Mouse (Mus musculus) heart, embryonic 14.5 days (tissue): ENCODE measurements at regions not wholly inside any gene's neighbourhood (a gene's known extent, or its start where the extent isn't known, plus 50 kb on each side); places are given as distances from the start of the nearest gene placed in this dataset.
A peak's percentile ranks its signal among the peaks of the same experiment; 100 is the strongest.

ENCODE experiments used
- ATAC-seq: fragments of 200-750 bp; cut with Nextera tagmentation; 2 replicates; pipeline ENCODE4 v1.8.0; 2017; ENCODE audit warnings: low read depth, moderate TSS enrichment; ENCODE audit not compliant: insufficient number of reproducible peaks, insufficient read depth, low FRiP score
- H3K27ac ChIP-seq, 2 experiments: fragments of 200-500 bp in 1 of 2; fragments of 300-500 bp in 1 of 2; sonication (generic) in 1 of 2; replicated peaks in 1 of 2; 2 replicates each; pipeline ENCODE4 v1.5.1; 2012 to 2014; ENCODE audit warnings: low read depth in 2 of 2, low read length in 2 of 2, control low read depth in 1 of 2, mild to moderate bottlenecking in 1 of 2, mixed read lengths in 1 of 2; ENCODE audit not compliant: control insufficient read depth in 1 of 2, insufficient read depth in 1 of 2
- H3K27me3 ChIP-seq: fragments of 300-500 bp; sonication (generic); 2 replicates; pipeline ENCODE4 v1.6.1; 2014; ENCODE audit warnings: mild to moderate bottlenecking, low read length, control low read depth; ENCODE audit not compliant: control insufficient read depth, insufficient read depth
- H3K36me3 ChIP-seq: fragments of 300-500 bp; sonication (generic); 2 replicates; pipeline ENCODE4 v1.6.1; 2014; ENCODE audit warnings: mild to moderate bottlenecking, control low read depth, low read length, mixed read lengths; ENCODE audit not compliant: control insufficient read depth, insufficient read depth
- H3K4me1 ChIP-seq, 2 experiments: fragments of 200-500 bp in 1 of 2; fragments of 300-500 bp in 1 of 2; sonication (generic) in 1 of 2; 2 replicates each; pipeline ENCODE4 v1.6.1; 2012 to 2014; ENCODE audit warnings: low read length in 2 of 2, control low read depth in 1 of 2, mixed read lengths in 1 of 2; ENCODE audit not compliant: control insufficient read depth in 2 of 2, insufficient read depth in 2 of 2
- H3K4me2 ChIP-seq: fragments of 300-500 bp; sonication (generic); 2 replicates; pipeline ENCODE4 v1.6.1; 2014; ENCODE audit warnings: mild to moderate bottlenecking, low read length
- H3K4me3 ChIP-seq, 2 experiments: fragments of 200-500 bp in 1 of 2; fragments of 300-500 bp in 1 of 2; sonication (generic) in 1 of 2; 2 replicates each; pipeline ENCODE4 v1.5.1; 2012 to 2014; ENCODE audit warnings: low read length in 2 of 2, mild to moderate bottlenecking in 2 of 2, control low read depth in 1 of 2, low read depth in 1 of 2, moderate library complexity in 1 of 2; ENCODE audit not compliant: control insufficient read depth in 1 of 2, insufficient read depth in 1 of 2
- H3K9ac ChIP-seq: fragments of 300-500 bp; sonication (generic); 2 replicates; pipeline ENCODE4 v1.6.1; 2014; ENCODE audit warnings: mild to moderate bottlenecking, low read length
- H3K9me3 ChIP-seq: fragments of 300-500 bp; sonication (generic); 2 replicates; pipeline ENCODE4 v1.6.1; 2016; ENCODE audit warnings: low read length, control low read depth; ENCODE audit not compliant: control insufficient read depth
- WGBS: fragments of 180-500 bp; shearing (Covaris S2); extraction: QIAGEN DNeasy Blood & Tissue Kit; methylation state at CpG from one replicate; pipeline ENCODE4 v1.1.7; 2014; 5-methylcytosine and 5-hydroxymethylcytosine counted together

GRCm38 (mm10) chr13:25848156-25848555 is 577.9 kb upstream of the Nrsn1 start:
- Histone ChIP-seq H3K9me3 (no peaks in the 10 kb centered on the region), H3K9ac (no peak overlapping the region), H3K4me2 (no peak overlapping the region), H3K4me3 (no peak overlapping the region), H3K4me1 (no peaks in the 10 kb centered on the region), H3K27me3 (no peaks in the 10 kb centered on the region), H3K27ac (no peak overlapping the region), H3K36me3 (no peaks in the 10 kb centered on the region)
- no peak for ATAC-seq
- WGBS: 75% methylated on average over 4 of the region's 4 CpGs

- 72% methylated on average over 4 of the region's 4 CpGs for WGBS
Measured at GRCm38 (mm10) chr13:25838237-25838636, 567.9 kb upstream of the Nrsn1 start.

GRCm38 (mm10) chr13:25829146-25829924 is 559.0 kb upstream of the Nrsn1 start:
- Histone ChIP-seq H3K9ac (no peak overlapping the region), H3K4me3 (no peak overlapping the region), H3K4me1 (no peaks in the 10 kb centered on the region), H3K36me3 (no peaks in the 10 kb centered on the region), H3K9me3 (no peaks in the 10 kb centered on the region), H3K27ac (no peak overlapping the region), H3K4me2 (no peak overlapping the region), H3K27me3 (no peaks in the 10 kb centered on the region)
- no peak for ATAC-seq
- WGBS: 60% methylated on average over 8 of the region's 8 CpGs

More at GRCm38 (mm10) chr13:25838237-25838636, 567.9 kb upstream of the Nrsn1 start:
- no peaks in the 10 kb centered on the region for H3K4me1 ChIP-seq
- no peak overlapping the region for H3K27ac ChIP-seq
- no peak overlapping the region for H3K4me3 ChIP-seq
- H3K9me3 ChIP-seq: no peaks in the 10 kb centered on the region
- H3K27me3 ChIP-seq: no peaks in the 10 kb centered on the region
- ATAC-seq: no peak
- no peak overlapping the region for H3K4me2 ChIP-seq
- no peaks in the 10 kb centered on the region for H3K36me3 ChIP-seq
- H3K9ac ChIP-seq: no peak overlapping the region

DNA sequence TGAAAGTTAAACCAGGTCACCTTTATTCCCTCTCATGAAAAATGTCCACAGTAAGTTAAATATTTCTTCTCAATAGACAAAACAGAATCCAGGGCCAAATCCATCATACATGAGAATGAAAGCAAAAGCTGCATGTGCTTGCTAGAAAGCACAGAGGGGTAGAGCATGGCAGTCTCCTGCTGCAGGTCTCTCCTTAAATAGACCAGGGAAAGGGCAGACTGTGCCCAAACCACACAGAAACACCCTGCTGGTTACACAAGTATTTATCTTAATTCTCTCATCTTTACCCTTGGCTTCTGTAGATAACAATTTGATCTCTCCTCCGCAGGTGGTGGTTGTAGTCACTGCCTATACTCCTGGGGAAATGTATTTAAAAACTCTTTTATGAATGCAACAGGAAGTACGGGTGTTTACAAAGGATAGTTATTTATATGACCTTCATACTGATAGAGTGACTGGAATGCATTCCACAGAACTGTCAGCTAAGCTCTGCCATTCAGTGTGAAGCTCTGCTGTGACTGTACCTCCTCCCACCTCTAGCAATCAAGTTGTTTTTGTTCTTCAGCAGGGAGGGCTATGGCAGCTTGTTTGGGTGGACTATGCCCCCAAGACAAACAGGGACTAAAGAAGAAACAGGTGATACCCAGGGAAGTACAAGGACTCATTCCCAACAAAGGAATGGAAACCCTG is 538.4 kb upstream of the Nrsn1 start:
- H3K27me3 ChIP-seq: no peaks in the 10 kb centered on the region
- peak; percentile 50; the same call in 1 of the 2 replicates for ATAC-seq
- peaks cover 0 to 4% of the 10 kb centered on the region in 2 experiments; a peak in 1 of 4 replicates for H3K4me1 ChIP-seq
- no peaks in the 10 kb centered on the region for H3K36me3 ChIP-seq
- H3K4me3 ChIP-seq: no peak overlapping the region
- H3K4me2 ChIP-seq: peak overlapping the region; percentile 8
- H3K27ac ChIP-seq: peak overlapping the region; percentile 19 to 48
- H3K9ac ChIP-seq: no peak overlapping the region
- H3K9me3 ChIP-seq: no peaks in the 10 kb centered on the region
- 25% methylated on average over 2 of the region's 2 CpGs for WGBS

DNA sequence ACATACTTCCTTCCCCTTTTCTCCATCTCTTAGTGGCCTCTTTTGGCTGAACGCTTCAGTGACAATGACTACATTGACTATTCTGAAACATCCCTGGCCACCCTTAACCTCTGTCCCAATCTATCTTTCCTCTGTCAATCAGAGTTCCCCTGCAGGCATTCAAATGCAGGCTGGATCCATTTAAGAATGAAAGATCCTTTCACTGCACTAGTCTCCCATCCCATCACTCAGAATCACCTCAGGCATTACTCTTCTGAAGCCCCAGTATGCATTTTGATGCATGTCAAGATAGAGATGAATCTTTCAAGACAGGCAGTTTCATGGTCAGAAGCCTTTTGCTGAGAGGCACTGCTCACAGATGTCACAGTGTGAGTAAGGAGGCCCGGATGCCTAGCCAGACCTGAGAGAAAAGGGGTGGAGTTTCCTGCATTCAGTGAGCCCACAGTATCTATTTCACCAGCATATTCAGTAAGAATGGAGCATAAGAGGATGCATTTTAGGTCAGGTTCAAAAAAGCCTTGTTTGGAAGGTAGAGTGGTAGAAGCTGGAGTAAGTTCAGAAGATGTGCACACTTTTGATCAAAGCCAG is 523.0 kb upstream of the Nrsn1 start:
- 56% methylated on average over 2 of the region's 2 CpGs for WGBS
- no peaks in the 10 kb centered on the region for H3K36me3 ChIP-seq
- H3K4me3 ChIP-seq: no peak overlapping the region
- H3K4me1 ChIP-seq: no peaks in the 10 kb centered on the region
- no peaks in the 10 kb centered on the region for H3K9me3 ChIP-seq
- H3K27me3 ChIP-seq: no peaks in the 10 kb centered on the region
- no peak for ATAC-seq
- H3K27ac ChIP-seq: no peak overlapping the region
- no peak overlapping the region for H3K9ac ChIP-seq
- H3K4me2 ChIP-seq: no peak overlapping the region

- H3K4me3 ChIP-seq: no peak overlapping the region
- H3K27ac ChIP-seq: no peak overlapping the region
- H3K4me1 ChIP-seq: peaks cover 0 to 4% of the 10 kb centered on the region in 2 experiments; a peak in 3 of 4 replicates
- no peaks in the 10 kb centered on the region for H3K27me3 ChIP-seq
- WGBS: 78% methylated on average over 5 of the region's 5 CpGs
- ATAC-seq: no peak
- H3K9ac ChIP-seq: no peak overlapping the region
- H3K36me3 ChIP-seq: no peaks in the 10 kb centered on the region
- no peak overlapping the region for H3K4me2 ChIP-seq
- no peaks in the 10 kb centered on the region for H3K9me3 ChIP-seq
Measured at GRCm38 (mm10) chr13:25781161-25781560, 510.9 kb upstream of the Nrsn1 start.

DNA sequence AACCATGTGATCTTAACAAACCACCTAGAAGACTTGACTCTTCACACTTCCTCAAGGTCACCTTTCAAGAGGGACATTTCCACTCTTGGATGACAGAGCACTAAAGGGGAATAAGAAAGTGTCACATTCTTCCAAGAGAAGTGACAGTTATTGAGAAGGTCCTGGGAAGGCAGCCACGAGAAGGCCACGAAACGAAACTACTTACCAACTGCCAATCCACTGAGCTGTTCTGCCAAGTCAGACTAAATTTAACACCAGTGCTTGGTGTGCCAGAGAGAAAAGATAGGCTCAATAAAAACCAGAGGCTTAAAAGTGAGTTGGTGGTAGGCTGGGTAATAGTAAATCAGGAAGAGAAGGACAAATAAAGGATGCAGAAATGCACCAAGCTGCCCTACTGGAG is 507.4 kb upstream of the Nrsn1 start:
- Histone ChIP-seq H3K36me3 (no peaks in the 10 kb centered on the region), H3K4me3 (no peak overlapping the region), H3K4me1 (peaks cover 0 to 4% of the 10 kb centered on the region in 2 experiments; a peak in 3 of 4 replicates), H3K9ac (no peak overlapping the region), H3K9me3 (no peaks in the 10 kb centered on the region), H3K27me3 (no peaks in the 10 kb centered on the region), H3K27ac (peak overlapping the region; percentile 42 to 49; a peak in 2 of 4 replicates), H3K4me2 (peak overlapping the region; percentile 42)
- 39% methylated on average over 3 of the region's 3 CpGs for WGBS
- ATAC-seq: no peak
